Mouse (Mus musculus) large intestine, adult 2 months (tissue): Measurements from ENCODE around the gene Ext2. TPM values are rescaled to one million over a fixed set of nuclear protein-coding genes. Genes with fewer than 3 reads are reported as not detected.

Experiments
- DNase-seq: peaks from one replicate; pipeline ENCODE4 v3.0.0-alpha.2; 2012; ENCODE audit warnings: low read depth, low spot score
- WGBS: fragments of 180-500 bp; shearing (Covaris S2); methylation state at CpG from one replicate; pipeline ENCODE4 v1.1.7; 2018; 5-methylcytosine and 5-hydroxymethylcytosine counted together
- polyA plus RNA-seq: library from polyadenylated mRNA; depleted of rRNA; stranded (reverse); fragments of >200 nt; gene quantifications from 2 replicates; pipeline ENCODE4 v1.2.3, GENCODE M21; 2012

Ext2 gene
- polyA plus RNA-seq, 1 experiment = 29.6 TPM

DNA sequence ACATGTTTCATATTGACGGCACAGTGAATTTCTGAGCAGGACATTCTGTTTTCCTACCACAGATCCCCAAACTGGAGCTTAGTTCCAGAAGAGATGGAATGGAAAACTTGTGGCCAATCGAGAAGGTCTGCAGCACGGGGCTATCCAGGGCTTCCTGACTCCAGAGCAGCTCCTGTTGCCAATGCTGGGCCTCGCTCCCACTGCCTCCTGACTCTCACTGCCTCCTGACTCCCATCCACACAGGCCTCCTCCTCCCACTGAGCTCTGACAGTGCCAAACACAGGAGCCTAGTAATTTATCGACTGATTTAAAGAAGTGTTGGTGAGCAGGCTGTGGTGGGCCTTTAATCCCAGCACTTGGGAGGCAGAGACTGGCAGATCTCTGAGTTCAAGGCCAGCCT is 14.3 kb downstream of the Ext2 start:
- DNase-seq = no peak
- WGBS = 91% methylated on average over 5 of the region's 5 CpGs

DNA sequence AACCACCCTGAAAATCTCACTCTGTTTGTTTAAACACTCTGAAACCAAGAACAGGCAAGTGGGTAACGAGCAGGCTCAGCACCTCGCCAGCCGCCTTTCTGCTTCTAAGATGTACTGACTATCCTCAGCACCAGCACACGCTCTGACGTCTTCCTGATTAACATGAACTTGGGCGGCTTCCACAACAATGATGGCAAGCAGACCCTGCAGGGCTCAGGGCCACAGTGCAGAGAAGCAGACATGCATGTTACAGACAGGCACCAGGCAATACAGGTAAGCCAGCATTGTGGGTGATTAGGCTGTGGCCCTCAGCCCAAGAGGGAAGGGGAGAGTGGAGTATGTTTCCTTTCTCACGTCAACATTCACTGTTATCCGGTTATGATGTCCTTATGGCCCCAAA is 14.9 kb downstream of the Ext2 start:
- WGBS = 80% methylated on average over 8 of the region's 8 CpGs
- DNase-seq = no peak

- no peak for DNase-seq
- 86% methylated on average over 6 of the region's 6 CpGs for WGBS
Observed at GRCm38 (mm10) chr2:93806487-93807201, 15.7 kb downstream of the Ext2 start.

DNA sequence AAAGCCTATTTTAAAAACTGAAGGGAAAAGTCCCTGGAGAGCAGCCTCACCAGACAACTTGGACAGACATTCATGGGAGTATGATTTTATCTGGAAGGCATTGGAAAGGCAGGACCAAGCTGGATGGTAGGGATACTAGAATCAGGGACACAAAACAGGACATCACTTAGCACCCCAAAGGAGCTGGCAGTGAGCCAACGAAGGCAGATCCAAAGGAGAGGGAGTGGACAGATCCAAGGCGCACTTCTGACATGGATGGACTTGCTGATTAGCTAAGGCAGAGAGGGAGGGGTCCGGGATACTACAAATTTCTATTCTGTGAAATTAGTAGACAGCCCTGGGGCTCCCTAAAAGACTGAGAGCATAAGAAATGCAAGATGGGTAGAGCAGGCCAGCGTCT is 16.8 kb downstream of the Ext2 start:
- 85% methylated on average over 4 of the region's 4 CpGs for WGBS
- no peak for DNase-seq

- no peak for DNase-seq
- WGBS = 92% methylated on average over 5 of the region's 5 CpGs
Observed at GRCm38 (mm10) chr2:93805066-93805465, 17.3 kb downstream of the Ext2 start.

DNA sequence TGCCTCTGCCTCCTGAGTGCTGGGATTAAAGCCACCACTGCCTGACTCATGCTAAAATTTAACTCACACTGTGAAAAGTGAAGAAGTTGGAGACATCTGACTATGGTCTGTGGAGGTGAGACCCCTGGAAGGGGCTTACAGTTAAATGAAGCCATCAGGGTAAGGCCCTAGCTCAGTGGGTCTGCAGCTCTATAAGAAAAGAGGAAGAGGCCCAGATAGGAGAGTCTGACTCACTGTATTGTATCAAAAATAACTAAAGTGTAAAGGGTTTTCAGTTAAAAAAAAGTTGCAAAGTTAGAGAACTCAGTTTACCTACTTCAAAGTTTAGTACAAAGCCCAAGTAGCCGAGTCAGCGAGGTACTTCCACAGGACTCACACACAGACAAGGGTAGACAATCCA is 19.4 kb downstream of the Ext2 start:
- DNase-seq = no peak
- WGBS = 93% methylated on average over 2 of the region's 2 CpGs

- DNase-seq = no peak
- 86% methylated on average over 7 of the region's 7 CpGs for WGBS
Observed at GRCm38 (mm10) chr2:93801097-93801496, 21.3 kb downstream of the Ext2 start.

DNA sequence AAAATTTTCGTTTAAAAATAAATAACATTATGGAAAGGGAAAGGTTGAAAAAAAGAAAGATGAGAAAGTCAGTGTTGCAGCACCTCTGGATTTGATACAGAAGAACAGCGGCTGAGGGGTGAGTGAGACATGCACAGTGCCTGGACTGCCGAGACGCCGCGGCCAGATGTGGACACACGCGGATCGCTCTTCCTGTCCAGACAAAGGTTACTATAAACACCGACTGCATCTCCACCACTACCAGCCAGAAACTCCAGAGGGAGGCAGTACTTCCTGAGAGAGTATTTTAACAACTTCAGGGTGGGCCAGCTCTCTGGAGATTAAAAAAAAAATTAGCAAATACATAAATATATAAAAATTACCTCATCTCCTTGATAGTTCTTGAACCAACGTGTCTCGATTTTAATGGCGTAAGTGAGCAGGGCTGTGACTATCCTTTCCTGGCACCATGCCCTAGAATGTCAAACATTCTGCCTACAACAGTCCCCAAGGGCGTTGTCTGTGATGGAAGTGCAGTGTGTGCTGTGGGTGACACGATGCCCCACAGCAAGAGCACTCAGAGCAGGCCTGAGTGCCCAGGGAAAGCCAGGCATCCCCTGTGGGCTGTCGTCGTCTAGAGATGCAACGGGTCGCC is 25.1 kb downstream of the Ext2 start:
- DNase-seq = no peak
- WGBS = 54% methylated on average over 19 of the region's 19 CpGs

GRCm38 (mm10) chr2:93794375-93794774 is 28.0 kb downstream of the Ext2 start:
- 91% methylated on average over 5 of the region's 5 CpGs for WGBS
- DNase-seq = no peak

DNA sequence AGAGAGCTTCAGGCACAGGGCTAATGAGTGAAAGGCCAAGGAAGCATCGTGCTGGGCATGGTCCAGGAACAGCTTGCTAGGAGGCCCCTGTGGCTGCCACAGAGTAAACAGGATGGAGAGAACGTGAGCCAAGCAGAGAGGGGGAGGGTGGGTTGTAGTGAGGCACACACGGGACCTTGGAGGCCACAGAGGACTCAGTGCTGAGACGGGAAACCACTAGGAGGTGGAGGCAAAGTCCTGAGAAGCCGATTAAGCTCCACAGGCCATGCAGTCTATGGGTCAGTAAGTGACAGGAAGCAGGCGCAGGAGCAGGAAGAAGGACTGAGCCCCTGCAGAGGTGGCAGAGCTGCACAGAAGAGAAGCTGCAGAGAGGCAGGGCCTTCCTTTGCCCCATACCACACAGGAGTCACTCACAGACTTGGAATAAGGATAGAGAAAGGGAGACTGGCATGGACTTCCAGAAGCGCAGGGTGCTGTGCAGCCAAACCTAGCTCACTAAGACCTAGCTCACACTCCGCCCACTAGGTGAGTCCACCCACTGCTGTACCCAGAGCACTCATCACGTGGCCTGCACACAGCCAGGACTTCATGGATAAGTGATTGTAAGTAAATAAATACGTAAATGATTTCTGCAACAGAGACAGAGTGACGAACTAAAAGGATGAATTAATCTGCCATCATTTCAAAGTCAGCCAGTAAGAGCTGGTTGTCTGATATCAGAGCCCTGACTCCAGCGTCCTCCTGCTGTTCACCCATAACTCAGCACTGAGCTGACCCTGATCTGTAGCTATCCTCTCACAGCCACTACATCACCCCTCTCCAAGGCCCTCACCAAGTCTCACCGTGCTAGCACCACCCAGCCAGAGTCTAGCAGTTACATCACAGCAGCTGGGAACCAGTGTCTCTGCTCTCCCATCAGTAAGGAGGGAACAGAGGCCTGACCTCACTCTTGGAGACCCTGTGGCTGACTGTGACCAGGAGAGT is 30.6 kb downstream of the Ext2 start:
- WGBS = 54% methylated on average over 13 of the region's 13 CpGs
- DNase-seq = no peak

- 88% methylated on average over 4 of the region's 4 CpGs for WGBS
- DNase-seq = no peak
Observed at GRCm38 (mm10) chr2:93790798-93791345, 31.5 kb downstream of the Ext2 start.

GRCm38 (mm10) chr2:93788557-93788956 is 33.8 kb downstream of the Ext2 start:
- DNase-seq = no peak

GRCm38 (mm10) chr2:93786175-93786574 is 36.2 kb downstream of the Ext2 start:
- WGBS = 58% methylated on average over 4 of the region's 4 CpGs
- peak; percentile 43 for DNase-seq

More at GRCm38 (mm10) chr2:93788557-93788956, 33.8 kb downstream of the Ext2 start:
- 92% methylated on average over 5 of the region's 5 CpGs for WGBS

GRCm38 (mm10) chr2:93785432-93785798 is 37.0 kb downstream of the Ext2 start:
- WGBS = 90% methylated on average over 2 of the region's 2 CpGs
- no peak for DNase-seq

- no peak for DNase-seq
- WGBS = 76% methylated on average over 12 of the region's 12 CpGs
Observed at GRCm38 (mm10) chr2:93784721-93785431, 37.5 kb downstream of the Ext2 start.

DNA sequence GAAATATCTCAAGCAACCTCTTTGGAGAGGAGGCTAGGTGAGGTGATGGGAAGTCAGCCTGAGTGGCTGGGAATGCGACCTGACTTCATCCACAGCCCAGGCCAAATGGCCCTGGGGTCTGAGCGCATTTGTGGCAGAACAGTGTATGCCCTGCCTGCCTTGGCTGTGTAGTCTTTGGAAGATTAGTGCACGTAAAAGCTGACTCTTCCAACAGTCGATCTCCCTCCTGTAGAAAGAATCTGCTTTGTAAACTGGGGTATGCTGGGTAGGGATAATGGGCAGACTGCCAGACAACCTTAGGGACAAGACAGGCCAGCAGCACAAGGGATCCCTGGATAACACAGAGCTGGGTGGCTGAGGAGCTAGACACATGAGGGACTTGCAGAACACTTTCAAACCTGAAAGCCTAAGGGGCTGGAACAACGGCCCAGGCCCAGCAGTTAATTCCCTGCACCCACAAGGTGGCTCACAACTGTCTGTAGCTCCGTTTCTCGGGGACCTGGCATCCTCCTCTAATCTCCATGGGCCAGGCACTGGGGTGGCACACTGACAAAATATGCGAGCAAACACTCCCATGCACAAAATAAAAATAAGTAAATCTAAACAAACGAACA is 38.3 kb downstream of the Ext2 start:
- WGBS = 83% methylated on average over 9 of the region's 9 CpGs
- DNase-seq = no peak

GRCm38 (mm10) chr2:93782682-93783081 is 39.7 kb downstream of the Ext2 start:
- no peak for DNase-seq
- WGBS = 71% methylated on average over 5 of the region's 5 CpGs

DNA sequence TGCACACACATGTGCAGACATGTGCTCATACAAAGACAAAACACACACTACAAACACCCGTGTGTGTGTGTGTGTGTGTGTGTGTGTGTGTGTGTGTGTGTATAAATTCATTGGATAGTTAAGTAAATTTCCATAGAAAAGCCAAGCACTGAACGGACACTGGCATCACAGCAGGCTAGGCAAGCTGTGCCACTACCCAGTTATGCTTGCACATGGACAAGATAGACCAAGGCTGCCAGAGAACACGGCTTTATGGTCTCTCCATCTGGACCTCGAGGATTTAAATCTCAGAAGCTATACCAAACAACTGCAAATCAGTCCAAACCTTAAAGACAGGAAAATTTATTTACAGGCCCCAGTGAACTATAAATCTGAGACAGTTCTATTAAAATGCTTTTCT is 40.2 kb downstream of the Ext2 start:
- no peak for DNase-seq
- 72% methylated on average over 4 of the region's 4 CpGs for WGBS

- WGBS = 82% methylated on average over 10 of the region's 10 CpGs
- no peak for DNase-seq
Observed at GRCm38 (mm10) chr2:93780528-93780927, 41.8 kb downstream of the Ext2 start.
